Mouse (Mus musculus) embryo, embryonic 10 days (tissue): ENCODE measurements at regions not wholly inside any gene's neighbourhood (a gene's known extent, or its start where the extent isn't known, plus 50 kb on each side); places are given as distances from the start of the nearest gene placed in this dataset.

Experiments
- DNase-seq: peaks from one replicate; pipeline ENCODE4 v3.0.0-alpha.2; 2015; ENCODE audit warnings: low spot score

DNA sequence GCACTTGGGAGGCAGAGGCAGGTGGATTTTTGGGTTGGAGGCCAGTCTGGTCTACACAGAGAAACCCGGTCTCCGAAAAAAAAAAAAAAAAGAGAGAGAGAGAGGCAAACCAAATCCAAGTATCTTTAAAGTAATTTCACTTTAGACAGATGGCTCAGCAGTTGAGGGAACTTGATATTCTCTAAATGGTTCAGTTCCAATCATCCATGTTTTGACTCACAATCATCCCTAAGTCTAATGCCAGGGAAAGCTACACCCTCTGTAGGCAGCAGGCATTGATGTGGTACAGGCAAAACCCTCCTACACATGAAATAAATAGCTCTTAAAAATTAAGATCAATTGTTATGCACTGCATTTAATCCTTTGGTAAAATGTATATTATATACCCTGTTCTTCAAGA lies 248.8 kb upstream of the Gm5152 start:
- no peak for DNase-seq

DNA sequence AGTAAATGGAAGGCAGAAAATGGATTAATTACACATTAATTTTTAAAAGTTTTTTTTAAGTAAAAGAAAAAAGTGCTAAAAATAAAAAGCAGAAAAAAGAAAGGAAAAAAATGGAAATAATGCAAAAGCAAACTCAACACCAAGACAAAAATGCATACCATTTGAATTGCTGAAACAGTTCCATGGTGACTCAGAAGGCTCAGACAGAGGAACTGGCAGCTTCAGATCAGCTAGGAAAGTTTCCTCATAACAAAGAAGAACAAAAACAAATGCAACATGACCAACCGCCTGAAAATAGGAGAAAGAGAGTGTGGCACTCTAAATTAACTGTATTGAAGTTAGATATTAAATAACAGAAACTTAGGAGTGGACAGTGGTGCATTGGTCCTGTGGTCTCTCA lies 231.7 kb upstream of the Gm5152 start:
- DNase-seq: no peak

DNA sequence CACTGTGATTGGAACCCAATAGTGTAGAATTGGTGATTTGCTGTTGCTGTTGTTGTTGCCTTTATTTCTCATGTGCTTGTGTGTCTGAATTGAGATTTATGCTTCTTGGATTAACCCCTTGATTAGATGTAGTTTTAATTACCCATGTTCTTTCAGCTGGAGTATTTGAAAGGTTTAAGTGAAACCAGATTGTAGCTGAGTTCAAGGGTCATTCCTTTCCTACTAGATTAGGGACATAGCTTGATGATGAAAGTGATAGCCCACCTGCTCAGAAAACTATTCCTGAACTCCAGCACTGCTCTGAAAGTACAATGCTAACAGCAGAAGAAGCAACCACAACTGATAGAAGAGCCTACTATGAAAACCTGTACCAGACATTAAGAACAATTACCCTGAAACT lies 231.1 kb upstream of the Gm5152 start:
- DNase-seq: peak; percentile 19

DNA sequence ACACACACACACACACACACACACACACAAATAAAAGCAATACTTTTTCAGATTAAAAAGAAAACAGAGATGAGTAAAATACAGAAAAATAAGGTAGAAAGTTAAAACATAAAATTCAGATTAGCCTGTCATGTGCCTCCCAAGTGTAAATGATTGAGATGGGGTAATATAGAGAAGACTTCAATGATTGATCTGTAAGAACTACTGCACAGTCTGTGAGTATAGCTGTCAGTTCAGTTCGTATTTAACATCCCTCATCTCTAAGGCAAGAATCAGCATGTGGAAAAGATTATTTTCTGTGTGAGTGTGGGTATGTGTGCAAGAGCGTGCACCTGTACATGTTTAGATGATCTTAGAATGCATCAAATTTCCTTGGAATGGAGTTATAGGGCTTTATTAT lies 200.3 kb upstream of the Gm5152 start:
- no peak for DNase-seq

DNA sequence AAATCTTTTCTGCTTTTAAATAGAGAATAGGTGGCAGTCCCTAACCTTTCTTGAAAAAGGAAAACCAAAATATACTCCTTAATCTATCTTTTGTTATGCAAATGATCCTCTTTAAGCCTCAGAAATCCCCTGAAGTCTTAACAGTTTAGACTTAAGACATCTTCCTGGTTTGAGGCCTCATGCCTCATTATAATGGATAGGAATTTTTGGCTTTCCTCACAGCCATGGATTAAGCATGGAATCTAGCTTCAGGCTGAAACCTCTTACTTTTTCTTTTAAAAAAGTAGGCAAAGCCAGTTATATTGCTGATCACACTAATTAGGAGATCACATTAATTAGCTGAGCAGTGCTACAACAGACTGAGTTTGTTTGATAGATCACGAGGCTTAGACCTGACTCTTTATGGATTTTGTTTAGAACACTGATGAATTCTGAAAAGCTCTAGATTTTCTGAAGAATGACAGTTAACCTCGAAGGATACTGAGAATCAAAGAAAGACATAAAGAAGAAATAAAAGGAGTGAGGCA lies 171.4 kb upstream of the Gm5152 start:
- DNase-seq: peak; percentile 4

DNA sequence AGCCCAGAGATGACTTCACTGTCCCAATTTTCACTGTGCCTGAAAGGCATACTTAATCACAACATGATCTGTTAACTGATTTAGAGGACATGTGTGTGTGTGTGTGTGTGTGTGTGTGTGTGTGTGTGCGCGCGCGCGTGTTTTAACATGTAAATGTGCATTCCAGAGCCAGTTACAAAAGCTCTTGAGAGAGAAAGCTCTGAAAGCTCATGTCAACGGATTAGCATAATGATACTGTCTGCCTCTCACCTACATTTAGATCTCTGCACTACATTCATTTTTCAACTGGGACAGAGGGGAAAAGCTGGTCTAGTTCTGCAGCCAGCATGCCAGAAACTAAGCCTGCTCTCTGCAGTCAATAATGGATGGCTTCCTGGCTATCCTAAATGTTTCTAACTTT lies 170.6 kb upstream of the Gm5152 start:
- DNase-seq: peak; percentile 3

DNA sequence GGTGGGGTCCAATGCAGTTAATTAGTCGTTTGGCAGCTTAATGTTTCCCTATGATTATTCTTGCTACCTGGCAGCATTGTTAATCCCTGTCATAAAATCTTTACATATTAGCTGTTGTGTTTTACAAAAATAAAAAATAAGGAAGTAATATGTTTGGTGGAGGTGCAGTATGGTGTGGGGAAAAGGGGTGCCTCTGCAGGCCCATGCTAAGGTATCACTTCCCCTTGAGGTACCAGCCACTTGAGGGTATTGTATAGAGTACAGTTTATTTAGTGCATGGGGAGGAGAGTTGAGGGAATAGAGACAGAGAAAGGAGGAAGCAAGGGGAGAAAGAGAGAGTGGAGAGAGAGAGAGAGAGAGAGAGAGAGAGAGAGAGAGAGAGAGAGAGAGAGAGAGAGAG lies 167.7 kb upstream of the Gm5152 start:
- DNase-seq: no peak

DNA sequence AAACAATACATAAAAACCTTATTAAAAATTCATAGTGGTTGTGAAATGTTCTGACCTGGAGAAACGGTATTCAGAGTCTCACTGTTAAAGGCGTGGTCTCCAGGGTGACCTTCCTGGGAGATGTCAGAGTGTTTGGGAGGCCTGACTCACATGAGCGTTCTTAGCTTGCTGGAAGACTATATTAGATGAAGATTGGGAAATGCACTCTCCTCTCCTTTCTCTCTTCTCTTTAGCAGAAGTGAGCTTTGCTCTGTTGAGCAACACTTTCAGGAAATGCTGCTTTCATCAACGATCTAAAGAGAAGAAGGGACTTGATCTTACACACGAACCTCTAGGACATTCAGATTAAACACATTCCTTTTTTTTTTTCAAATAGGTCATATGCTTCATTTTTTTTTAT lies 147.2 kb upstream of the Gm5152 start:
- no peak for DNase-seq

DNA sequence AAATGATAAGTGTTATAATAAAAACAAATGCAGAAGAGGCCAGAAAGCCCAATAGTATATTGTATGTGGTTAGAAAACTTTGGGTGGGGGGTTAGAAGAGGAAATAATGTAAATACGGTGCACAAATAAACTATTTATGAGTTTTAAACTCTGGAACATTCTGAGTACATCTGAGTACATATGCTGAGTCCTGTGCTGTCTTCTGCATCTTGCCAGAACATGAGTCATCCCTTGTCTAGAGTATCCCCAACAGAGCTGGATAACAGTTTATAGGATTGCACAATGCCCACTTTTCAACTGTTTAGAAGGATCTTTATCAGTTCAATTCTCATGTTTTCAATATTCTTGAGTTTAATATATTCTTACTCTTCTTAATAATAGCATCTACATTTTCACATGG lies 142.7 kb upstream of the Gm5152 start:
- no peak for DNase-seq

DNA sequence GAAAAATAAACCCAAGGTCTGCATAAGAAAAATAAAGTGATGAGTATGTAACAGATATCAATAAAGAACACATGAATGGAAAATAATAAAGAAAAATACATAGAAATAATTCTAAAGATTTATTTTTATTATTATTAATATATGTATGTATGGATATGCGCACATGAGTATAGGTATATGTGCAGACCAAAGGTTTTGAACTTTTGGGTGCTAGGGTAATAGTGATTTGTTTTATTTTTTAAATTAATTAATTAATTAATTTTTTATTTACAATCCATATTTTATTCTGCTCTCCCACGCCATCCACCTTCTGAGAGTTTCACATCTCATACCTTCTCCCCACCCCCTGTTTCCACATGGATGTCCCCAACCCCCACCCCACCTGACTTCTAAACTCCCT lies 105.8 kb upstream of the Gm5152 start:
- DNase-seq: no peak

DNA sequence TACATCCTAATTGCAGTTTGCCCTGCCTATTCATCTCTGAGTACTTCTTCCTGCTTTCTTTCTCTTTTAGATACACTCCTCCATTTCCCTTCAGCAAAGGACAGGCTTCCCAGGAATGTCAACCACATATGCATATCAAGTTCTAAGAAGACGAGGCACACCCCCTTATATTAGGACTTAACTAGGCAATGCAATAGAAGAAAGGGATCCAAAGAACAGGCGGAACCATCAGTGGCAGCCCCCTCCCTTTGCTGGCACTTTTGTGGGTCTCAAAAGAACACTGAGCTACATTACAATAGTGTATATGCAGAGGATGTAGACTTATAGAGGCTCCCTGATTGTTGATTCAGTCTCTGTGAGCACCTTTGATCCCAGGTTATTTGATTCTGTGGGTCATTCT lies 74.3 kb upstream of the Gm5152 start:
- DNase-seq: no peak
